Mouse (Mus musculus) Patski (cell line): ENCODE measurements around the gene Ncaph. TPM values are rescaled to one million over a fixed set of nuclear protein-coding genes. Genes with fewer than 3 reads are reported as not detected.
A peak's percentile ranks its signal among the peaks of the same experiment; 100 is the strongest.
"Not testable (repeated sequence)": the region's sequence is repeated elsewhere in the genome, so short reads cannot be mapped to it uniquely, and the experiment has no call there.

Experiments
- ATAC-seq: fragments of 100-300 bp; one replicate; pipeline ENCODE4 v1.8.0; 2021
- CTCF ChIA-PET: fragments of 350-600 bp; sonication (Branson Sonifier 250); formaldehyde crosslinking; loops from one replicate; lab custom pipeline; 2022; ENCODE audit warnings: inconsistent platforms; lab: Charles Lee
- POLR2A ChIA-PET: fragments of 350-600 bp; sonication (Branson Sonifier 250); formaldehyde crosslinking; loops from one replicate; lab custom pipeline; 2022; ENCODE audit warnings: antibody characterized with exemption, inconsistent platforms; lab: Charles Lee
- DNase-seq: peaks from one replicate; pipeline ENCODE4 v3.0.0-alpha.2; 2011; ENCODE audit warnings: low read depth, low spot score
- H3K27me3 ChIP-seq: fragments of 371-371 bp; one replicate; pipeline ENCODE4 v1.5.1; 2021
- CTCF ChIP-seq: fragments of 100-300 bp; IDR thresholded peaks from one replicate; pipeline ENCODE4 v1.5.1; 2021
- in situ Hi-C: fragments of 300-500 bp; cut with MboI; formaldehyde crosslinking; loops from 3 replicates; pipeline ENCODE4 v1.11.1; 2018; ENCODE audit warnings: low pct_unique_long_range_greater_than_20kb, mixed read lengths
- polyA plus RNA-seq: library from polyadenylated mRNA; unstranded; gene quantifications from one replicate; pipeline ENCODE4 v1.2.3, GENCODE M21; 2021

The Ncaph gene
- polyA plus RNA-seq, 1 experiment from 2014 or later, result 30.1 TPM

GRCm38 (mm10) chr2:127086235-127086634 is 47.5 kb downstream of the Ncaph start:
- no peak for TF ChIP-seq CTCF
- POLR2A ChIA-PET, result no interaction called here
- ATAC-seq, result no peak

GRCm38 (mm10) chr2:127080591-127081218 is 53.0 kb downstream of the Ncaph start:
- no peak for ATAC-seq
- H3K27me3 ChIP-seq, result no peaks in the 10 kb centered on the region
- in situ Hi-C loops, result no loop called here
- TF ChIP-seq CTCF, result no peak
- DNase-seq, result no peak
- ChIA-PET POLR2A (no interaction called here), CTCF (interaction anchor here (1.7 kb wide), 1 partner anchor 10 kb away, joined by 5 read pairs; the partner anchor contains the start of gene Blvra)

More at GRCm38 (mm10) chr2:127086235-127086634, 47.5 kb downstream of the Ncaph start:
- in situ Hi-C loops, result no loop called here
- no peaks in the 10 kb centered on the region for H3K27me3 ChIP-seq
- CTCF ChIA-PET, result no interaction called here
- no peak for DNase-seq

- no peaks in the 10 kb centered on the region for H3K27me3 ChIP-seq
- in situ Hi-C loops, result no loop called here
- ATAC-seq (no peak), DNase-seq (no peak)
- POLR2A ChIA-PET, result interaction anchor here (0.5 kb wide), 1 partner anchor 81 kb away, joined by 3 read pairs; no protein-coding TSS in a partner anchor
- CTCF ChIA-PET, result interaction anchor here (1.7 kb wide), 1 partner anchor 9 kb away, joined by 5 read pairs; the partner anchor contains the start of gene Blvra
- TF ChIP-seq CTCF, result no peak
Measured at GRCm38 (mm10) chr2:127079881-127080590, 53.7 kb downstream of the Ncaph start.

GRCm38 (mm10) chr2:127079066-127079465 is 54.7 kb downstream of the Ncaph start:
- in situ Hi-C loops, DNase-seq, H3K27me3 ChIP-seq, ATAC-seq, POLR2A ChIA-PET: not testable (repeated sequence)
- CTCF ChIA-PET, result interaction anchor here (1.7 kb wide), 1 partner anchor 8 kb away, joined by 5 read pairs; the partner anchor contains the start of gene Blvra

- no peak for TF ChIP-seq CTCF
Measured at GRCm38 (mm10) chr2:127077611-127078010, 56.1 kb downstream of the Ncaph start.

GRCm38 (mm10) chr2:127074116-127074515 is 59.6 kb downstream of the Ncaph start:
- no peak for DNase-seq
- H3K27me3 ChIP-seq, result no peaks in the 10 kb centered on the region
- in situ Hi-C loops, result no loop called here
- no peak for TF ChIP-seq CTCF
- CTCF ChIA-PET, result no interaction called here
- ATAC-seq, result no peak
- POLR2A ChIA-PET, result no interaction called here

More at GRCm38 (mm10) chr2:127077611-127078010, 56.1 kb downstream of the Ncaph start:
- DNase-seq, result no peak
- no peak for ATAC-seq
- CTCF ChIA-PET, result no interaction called here
- in situ Hi-C loops, result no loop called here
- no peaks in the 10 kb centered on the region for H3K27me3 ChIP-seq
- POLR2A ChIA-PET, result no interaction called here

GRCm38 (mm10) chr2:127070879-127071278 is 62.9 kb downstream of the Ncaph start:
- ChIA-PET POLR2A (no interaction called here), CTCF (interaction anchor here (0.6 to 1.6 kb wide), 3 partner anchors 9 to 217 kb away, joined by 3 to 5 read pairs (median 3); no protein-coding TSS in a partner anchor)
- no peak for ATAC-seq
- no peak for TF ChIP-seq CTCF
- in situ Hi-C loops, result no loop called here
- no peak for DNase-seq
- no peaks in the 10 kb centered on the region for H3K27me3 ChIP-seq

GRCm38 (mm10) chr2:127070435-127070841 is 63.3 kb downstream of the Ncaph start, which contains the start of gene Blvra:
Gene Blvra, plus strand, starts transcription at chr2:127070665.
- POLR2A ChIA-PET, result no interaction called here
- CTCF ChIA-PET, result interaction anchor here (0.6 to 1.6 kb wide), 4 partner anchors 9 to 217 kb away, joined by 3 to 5 read pairs (median 3); no protein-coding TSS in a partner anchor
- peak; percentile 99 for ATAC-seq
- DNase-seq, result peak; percentile 41
- no peaks in the 10 kb centered on the region for H3K27me3 ChIP-seq
- no peak for TF ChIP-seq CTCF
- in situ Hi-C loops, result no loop called here

GRCm38 (mm10) chr2:127069781-127070434 is 63.8 kb downstream of the Ncaph start:
- POLR2A ChIA-PET, result no interaction called here
- peak; percentile 37 for ATAC-seq
- H3K27me3 ChIP-seq, result no peaks in the 10 kb centered on the region
- no peak for DNase-seq
- CTCF ChIA-PET, result interaction anchor here (0.6 to 1.6 kb wide), 4 partner anchors 10 to 216 kb away, joined by 3 to 5 read pairs (median 3); no protein-coding TSS in a partner anchor
- in situ Hi-C loops, result no loop called here
- no peak for TF ChIP-seq CTCF

- ATAC-seq, result no peak
- CTCF ChIA-PET, result no interaction called here
- no peak for DNase-seq
- H3K27me3 ChIP-seq, result no peaks in the 10 kb centered on the region
- no peak for TF ChIP-seq CTCF
- POLR2A ChIA-PET, result no interaction called here
- in situ Hi-C loops, result no loop called here
Measured at GRCm38 (mm10) chr2:127068806-127069205, 64.9 kb downstream of the Ncaph start.
